Mouse (Mus musculus): Measurements from ENCODE around the gene Wnk2.

DNA sequence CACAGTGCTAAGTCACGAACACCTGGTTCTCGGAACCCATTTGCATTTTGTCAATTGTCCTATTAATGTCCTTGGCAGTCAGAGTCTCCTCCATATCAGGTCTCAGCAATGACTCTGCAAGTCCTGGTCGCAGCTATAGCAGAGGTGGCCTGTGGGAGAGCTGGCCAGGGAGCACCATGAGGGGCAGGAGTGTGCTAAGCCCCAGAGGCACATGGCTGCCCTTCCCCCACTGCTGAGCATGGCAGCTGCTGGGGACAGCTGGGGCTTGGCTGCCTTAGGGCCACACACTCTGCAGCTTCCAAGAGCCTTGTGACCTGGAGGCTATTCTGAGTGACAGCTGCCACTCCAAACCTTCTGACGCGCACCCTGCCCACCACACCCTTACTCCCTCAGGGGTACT, 127.7 kb downstream of the Wnk2 start:
- TF ChIP-seq CTCF (conservative IDR thresholded peaks at IDR 0.05; ENCODE audit: low read length) (no peak), NANOG (IDR thresholded peaks at IDR 0.05; ENCODE audit: borderline replicate concordance, low read length) (no peak), POU5F1 (IDR thresholded peaks at IDR 0.05; ENCODE audit: borderline replicate concordance, low read length) (no peak)
